Mouse (Mus musculus) small intestine, adult 2 months (tissue): ENCODE measurements at regions not wholly inside any gene's neighbourhood (a gene's known extent, or its start where the extent isn't known, plus 50 kb on each side); places are given as distances from the start of the nearest gene placed in this dataset.

Experiments used
- H3K27ac ChIP-seq: fragments of 200-500 bp; 2 replicates; pipeline ENCODE4 v1.5.1; 2012; ENCODE audit warnings: low read depth, low read length, control low read depth, inconsistent platforms; ENCODE audit not compliant: insufficient read depth
- H3K27me3 ChIP-seq: fragments of 200-500 bp; 2 replicates; pipeline ENCODE4 v1.6.1; 2012; ENCODE audit warnings: mild to moderate bottlenecking, moderate library complexity, low read length, inconsistent platforms; ENCODE audit not compliant: control insufficient read depth, insufficient read depth
- H3K36me3 ChIP-seq: fragments of 200-500 bp; 2 replicates; pipeline ENCODE4 v1.6.1; 2012; ENCODE audit warnings: mild to moderate bottlenecking, low read length, control low read depth, inconsistent platforms; ENCODE audit not compliant: control insufficient read depth, insufficient read depth
- H3K4me1 ChIP-seq: fragments of 200-500 bp; 2 replicates; pipeline ENCODE4 v1.6.1; 2012; ENCODE audit warnings: low read length, inconsistent platforms, mixed read lengths; ENCODE audit not compliant: control insufficient read depth, insufficient read depth, insufficient read length
- H3K4me3 ChIP-seq: fragments of 200-500 bp; 2 replicates; pipeline ENCODE4 v1.5.1; 2012; ENCODE audit warnings: low read depth, mild to moderate bottlenecking, control low read depth, inconsistent platforms, low read length, moderate library complexity
- CTCF ChIP-seq: fragments of 200-500 bp; IDR thresholded peaks from 2 replicates; pipeline ENCODE4 v1.5.1; 2012; ENCODE audit warnings: low read depth, mild to moderate bottlenecking, control low read depth, inconsistent platforms, low read length, moderate library complexity, mixed read lengths; ENCODE audit not compliant: insufficient replicate concordance, insufficient read length; ENCODE audit errors: extremely low read depth
- POLR2A ChIP-seq: fragments of 200-500 bp; IDR thresholded peaks from 2 replicates; pipeline ENCODE4 v1.6.1; 2012; ENCODE audit warnings: low read depth, mild to moderate bottlenecking, control low read depth, inconsistent platforms, low read length, moderate library complexity
- WGBS: fragments of 180-500 bp; shearing (Covaris S2); methylation state at CpG from one replicate; pipeline ENCODE4 v1.1.7; 2018; 5-methylcytosine and 5-hydroxymethylcytosine counted together

- Histone ChIP-seq H3K27ac (no peak overlapping the region), H3K4me3 (no peak overlapping the region), H3K27me3 (no peaks in the 10 kb centered on the region), H3K4me1 (no peaks in the 10 kb centered on the region), H3K36me3 (no peaks in the 10 kb centered on the region)
- no peak for TF ChIP-seq CTCF
- TF ChIP-seq POLR2A: no peak
- 70% methylated on average over 2 of the region's 2 CpGs for WGBS
These were observed 89.4 kb upstream of the Trabd2b start for GRCm38 (mm10) chr4:114317076-114317475.

GRCm38 (mm10) chr4:114320076-114320475, 86.4 kb upstream of the Trabd2b start:
- Histone ChIP-seq H3K36me3 (no peaks in the 10 kb centered on the region), H3K4me1 (no peaks in the 10 kb centered on the region), H3K27me3 (no peaks in the 10 kb centered on the region), H3K4me3 (no peak overlapping the region), H3K27ac (no peak overlapping the region)
- 54% methylated on average over 1 of the region's 1 CpGs for WGBS
- TF ChIP-seq CTCF (no peak), POLR2A (no peak)

GRCm38 (mm10) chr4:114321516-114322339, 84.8 kb upstream of the Trabd2b start:
- Histone ChIP-seq H3K27ac (no peak overlapping the region), H3K4me1 (no peaks in the 10 kb centered on the region), H3K4me3 (no peak overlapping the region), H3K36me3 (no peaks in the 10 kb centered on the region), H3K27me3 (no peaks in the 10 kb centered on the region)
- TF ChIP-seq CTCF: no peak
- TF ChIP-seq POLR2A: no peak
- WGBS: 46% methylated on average over 3 of the region's 3 CpGs

- no peak overlapping the region for H3K4me3 ChIP-seq
- no peaks in the 10 kb centered on the region for H3K27me3 ChIP-seq
- 98% methylated on average over 1 of the region's 1 CpGs for WGBS
- no peaks in the 10 kb centered on the region for H3K4me1 ChIP-seq
- H3K36me3 ChIP-seq: no peaks in the 10 kb centered on the region
- TF ChIP-seq POLR2A (no peak), CTCF (no peak)
- no peak overlapping the region for H3K27ac ChIP-seq
These were observed 76.5 kb upstream of the Trabd2b start for GRCm38 (mm10) chr4:114329978-114330377.

- no peak overlapping the region for H3K27ac ChIP-seq
- 29% methylated on average over 3 of the region's 3 CpGs for WGBS
- no peak for TF ChIP-seq CTCF
- no peak for TF ChIP-seq POLR2A
These were observed 75.4 kb upstream of the Trabd2b start for GRCm38 (mm10) chr4:114331161-114331560.

GRCm38 (mm10) chr4:114334850-114335249, 71.7 kb upstream of the Trabd2b start:
- peaks cover 3% of the 10 kb centered on the region; the same call in 1 of the 2 replicates for H3K4me1 ChIP-seq
- no peak for TF ChIP-seq CTCF
- TF ChIP-seq POLR2A: no peak
- no peak overlapping the region for H3K27ac ChIP-seq
- H3K36me3 ChIP-seq: no peaks in the 10 kb centered on the region
- H3K4me3 ChIP-seq: no peak overlapping the region
- H3K27me3 ChIP-seq: no peaks in the 10 kb centered on the region
- WGBS: 84% methylated on average over 2 of the region's 2 CpGs

More at GRCm38 (mm10) chr4:114331161-114331560, 75.4 kb upstream of the Trabd2b start:
- Histone ChIP-seq H3K36me3 (no peaks in the 10 kb centered on the region), H3K4me1 (no peaks in the 10 kb centered on the region), H3K27me3 (no peaks in the 10 kb centered on the region), H3K4me3 (no peak overlapping the region)

- no peaks in the 10 kb centered on the region for H3K36me3 ChIP-seq
- no peak overlapping the region for H3K4me3 ChIP-seq
- no peaks in the 10 kb centered on the region for H3K27me3 ChIP-seq
- H3K27ac ChIP-seq: no peak overlapping the region
- WGBS: 16% methylated on average over 4 of the region's 4 CpGs
- H3K4me1 ChIP-seq: peaks cover 3% of the 10 kb centered on the region; the same call in 1 of the 2 replicates
- TF ChIP-seq CTCF (no peak), POLR2A (no peak)
These were observed 70.3 kb upstream of the Trabd2b start for GRCm38 (mm10) chr4:114336029-114336746.
